Mouse (Mus musculus): ENCODE data around the gene Rgs6.

Gene Rgs6

DNA sequence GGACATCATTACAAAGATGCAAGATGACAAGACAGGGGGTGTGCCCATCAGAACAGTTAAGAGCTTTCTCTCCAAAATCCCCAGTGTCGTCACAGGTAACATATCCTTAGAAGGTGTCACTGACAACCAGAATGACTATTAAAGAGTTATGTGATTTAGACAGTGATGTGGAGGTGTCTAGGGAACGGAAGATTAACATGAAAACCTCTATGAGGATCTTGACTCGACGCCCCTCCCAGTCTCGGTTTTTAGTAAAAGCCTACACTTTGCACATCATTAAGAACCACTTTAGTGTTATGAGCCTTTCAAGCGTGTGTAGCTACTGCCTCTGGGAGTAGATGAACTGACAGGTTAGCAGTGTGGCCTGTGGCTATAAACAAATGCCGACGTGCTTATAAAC is 397.2 kb downstream of the Rgs6 start:
- no peak for DNase-seq

DNA sequence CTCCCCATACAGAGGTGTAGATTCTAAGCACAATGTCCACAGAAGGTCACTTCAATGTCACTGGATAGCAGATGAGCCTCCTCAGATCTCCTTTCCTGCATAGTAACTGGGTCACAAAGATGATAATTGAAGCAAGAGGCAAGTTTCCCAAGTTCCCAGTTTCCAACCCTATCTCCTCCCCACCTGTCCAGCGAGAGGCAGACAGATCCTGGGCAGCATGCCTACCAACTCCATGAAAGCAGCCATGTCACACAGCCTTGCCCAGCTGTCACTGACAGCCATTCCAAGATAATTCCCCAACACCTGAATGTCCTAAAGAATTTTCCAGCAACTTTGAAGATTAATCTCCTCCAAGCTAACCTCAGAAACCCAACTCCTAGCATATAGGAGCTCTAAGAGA is 399.6 kb downstream of the Rgs6 start:
- no peak for DNase-seq

DNA sequence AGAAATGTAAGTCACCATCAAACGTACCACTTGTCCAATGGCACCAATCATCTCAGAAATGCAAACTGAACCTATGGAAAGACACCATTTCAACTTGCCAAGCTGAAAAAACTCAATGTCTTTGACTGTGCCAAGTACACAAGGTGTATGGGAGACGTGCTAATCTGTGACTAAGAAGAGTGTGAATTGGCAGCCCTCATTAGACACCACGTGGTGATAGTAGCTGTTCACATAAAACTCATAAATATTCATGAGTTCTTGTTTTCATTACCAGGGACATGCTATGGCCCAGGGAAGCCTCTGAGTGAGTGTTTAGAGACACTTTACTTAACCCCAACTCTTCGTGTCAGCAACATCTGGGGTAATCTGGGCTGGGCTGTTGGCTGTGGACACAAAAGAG is 405.8 kb downstream of the Rgs6 start:
- no peak for DNase-seq

DNA sequence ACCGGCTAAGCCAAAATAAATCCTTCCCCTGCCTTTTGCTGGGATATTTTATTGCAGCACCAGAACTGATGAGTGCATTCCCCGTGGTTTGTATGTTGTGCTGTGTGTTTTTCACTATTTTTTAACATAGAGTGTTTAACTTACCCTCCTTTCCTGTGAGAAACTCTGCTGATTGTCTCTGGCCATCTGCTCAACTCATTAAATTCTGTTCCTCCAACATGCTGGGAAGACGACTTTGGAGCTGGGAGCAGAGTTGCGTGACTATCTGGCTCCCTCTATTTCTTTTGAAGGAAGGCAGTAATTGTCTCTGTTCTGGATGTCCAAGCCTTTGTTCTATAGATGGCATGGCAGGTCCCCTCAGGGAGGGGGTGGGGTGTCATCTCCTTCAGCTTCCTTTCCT is 408.7 kb downstream of the Rgs6 start:
- no peak for DNase-seq

DNA sequence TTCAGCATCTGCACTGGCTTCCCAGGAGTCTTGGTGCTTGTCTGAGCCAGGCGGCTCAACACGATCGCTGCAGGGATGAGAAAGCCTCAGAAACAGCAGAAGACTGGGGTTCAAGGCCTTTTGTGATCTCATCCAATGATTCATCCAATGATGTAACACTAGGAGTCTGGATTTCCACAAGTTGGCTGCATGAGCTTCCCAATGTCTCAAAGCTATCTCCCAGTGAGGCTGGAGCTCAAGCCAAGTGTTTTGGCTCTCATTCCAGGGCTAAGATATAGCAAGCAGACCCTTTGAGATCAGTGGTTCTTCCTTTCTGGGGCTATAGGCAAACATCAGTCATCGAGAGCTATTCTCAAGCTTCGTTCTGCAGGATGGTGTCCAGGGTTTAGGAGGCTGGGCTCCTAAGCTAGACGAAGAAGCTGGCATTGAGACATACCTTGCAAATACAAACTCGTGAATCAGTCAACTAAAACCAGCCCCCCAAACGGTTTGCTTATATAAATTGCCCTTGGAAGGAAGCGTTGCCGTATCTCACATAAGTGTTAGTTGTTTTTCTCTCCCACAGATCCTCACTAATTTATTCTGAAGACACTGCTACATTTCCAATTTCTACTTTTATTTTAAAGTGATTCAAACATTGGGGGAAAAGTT is 410.7 kb downstream of the Rgs6 start:
- no peak for DNase-seq

DNA sequence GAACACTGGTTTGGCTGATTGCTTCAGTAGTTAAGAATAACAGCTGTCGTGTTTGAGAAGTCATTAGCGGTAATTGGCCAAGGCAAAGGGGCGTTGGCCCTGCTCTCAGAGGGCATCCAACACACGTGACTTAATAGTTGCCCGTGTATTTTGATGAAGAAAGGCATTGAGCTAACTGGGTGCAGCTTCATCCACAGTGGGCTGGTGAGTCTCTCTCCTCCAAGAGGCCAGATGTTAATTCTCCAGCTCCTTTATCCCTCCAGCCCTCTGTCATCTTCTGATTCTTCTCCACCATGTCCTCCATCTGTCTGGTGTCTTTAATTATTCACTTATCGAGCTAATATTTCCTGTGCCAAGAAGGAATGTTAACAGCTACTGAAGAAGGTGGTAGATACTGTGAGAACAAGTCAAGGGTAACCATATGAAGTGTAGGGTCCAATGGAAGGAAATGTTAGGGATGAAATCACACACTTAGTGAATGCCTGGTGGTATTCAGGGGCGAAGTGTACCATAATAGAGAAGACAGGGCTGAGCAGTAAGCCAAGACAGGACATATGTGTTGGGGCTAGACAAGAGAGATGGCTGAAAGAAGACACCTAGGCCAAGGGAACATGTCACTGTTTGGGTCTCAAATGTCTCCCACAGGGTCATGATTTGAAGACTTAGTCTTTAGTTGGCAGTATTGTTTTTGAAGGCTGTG is 411.4 kb downstream of the Rgs6 start:
- no peak for DNase-seq

DNA sequence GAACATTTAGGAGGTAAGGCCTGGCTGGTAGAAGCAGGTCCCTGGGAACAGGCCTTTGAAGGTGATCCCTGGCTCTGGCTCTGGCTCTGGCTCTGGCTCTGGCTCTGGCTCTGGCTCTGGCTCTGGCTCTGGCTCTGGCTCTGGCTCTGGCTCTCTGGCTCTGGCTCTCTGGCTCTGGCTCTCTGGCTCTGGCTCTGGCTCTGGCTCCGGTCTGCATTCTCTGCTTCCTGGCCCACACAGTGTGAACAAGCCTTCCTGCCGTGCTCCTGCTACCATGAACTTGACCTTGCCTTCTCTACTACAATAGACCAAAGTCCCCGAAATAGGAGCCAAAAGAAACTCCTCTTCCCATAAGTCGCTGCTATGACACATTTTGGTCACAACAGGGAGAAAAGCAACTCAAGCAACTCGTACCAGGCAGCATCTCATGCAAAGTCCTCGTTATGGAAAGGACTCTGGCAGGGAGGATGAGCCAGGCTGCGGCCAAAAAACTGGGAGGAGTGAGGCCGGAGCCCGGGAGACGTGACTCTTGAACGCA is 412.0 kb downstream of the Rgs6 start:
- DNase-seq: no peak

DNA sequence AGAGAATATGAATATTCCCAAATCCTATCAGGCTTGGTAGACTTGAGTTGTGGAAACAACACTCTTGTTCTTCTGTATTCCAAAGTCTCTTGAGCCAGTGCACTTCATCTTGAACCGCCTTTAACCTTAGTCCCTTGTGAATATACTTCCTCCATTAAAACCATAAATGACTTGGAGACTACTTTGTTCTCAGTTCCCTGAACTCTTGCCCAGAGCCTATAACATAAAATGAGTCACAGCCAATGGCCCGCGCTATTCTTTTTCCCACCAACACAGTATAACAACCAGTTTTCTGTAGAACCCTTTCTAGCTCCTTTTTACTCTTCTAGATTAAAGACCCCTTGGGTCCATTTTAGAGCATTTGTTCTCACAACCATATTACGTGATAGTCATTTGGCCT is 412.9 kb downstream of the Rgs6 start:
- DNase-seq: no peak

DNA sequence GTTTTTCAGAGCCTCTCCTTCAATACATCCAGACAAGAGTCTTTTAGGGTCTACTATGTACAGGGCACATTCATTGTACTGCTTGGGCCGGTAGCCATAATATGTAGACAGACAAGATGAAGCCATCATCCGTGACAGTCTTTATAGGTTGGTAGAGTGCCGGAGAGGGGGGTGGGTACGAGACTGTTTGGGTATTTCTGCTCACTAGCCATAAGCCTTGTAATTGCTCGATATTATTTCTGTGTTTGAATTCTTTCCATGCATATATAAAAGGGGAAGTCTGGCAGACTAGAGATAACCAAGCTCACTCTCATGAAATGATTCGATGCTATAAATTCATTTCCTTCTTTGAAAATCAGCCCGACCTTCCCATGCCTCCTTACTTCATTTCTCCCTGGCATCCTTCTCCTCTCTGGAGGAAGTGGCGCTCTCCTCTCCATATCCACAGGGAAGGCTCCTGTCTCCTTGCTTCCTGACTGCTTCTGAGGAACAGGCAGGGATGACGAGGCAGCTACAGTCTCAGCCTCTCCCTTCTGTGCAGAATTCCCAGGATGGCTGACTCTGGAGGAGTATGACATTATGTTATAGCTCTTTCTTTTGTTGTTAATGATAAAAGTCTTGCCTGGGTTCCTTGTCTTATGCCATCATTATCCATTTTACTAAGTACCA is 416.1 kb downstream of the Rgs6 start:
- DNase-seq: no peak

DNA sequence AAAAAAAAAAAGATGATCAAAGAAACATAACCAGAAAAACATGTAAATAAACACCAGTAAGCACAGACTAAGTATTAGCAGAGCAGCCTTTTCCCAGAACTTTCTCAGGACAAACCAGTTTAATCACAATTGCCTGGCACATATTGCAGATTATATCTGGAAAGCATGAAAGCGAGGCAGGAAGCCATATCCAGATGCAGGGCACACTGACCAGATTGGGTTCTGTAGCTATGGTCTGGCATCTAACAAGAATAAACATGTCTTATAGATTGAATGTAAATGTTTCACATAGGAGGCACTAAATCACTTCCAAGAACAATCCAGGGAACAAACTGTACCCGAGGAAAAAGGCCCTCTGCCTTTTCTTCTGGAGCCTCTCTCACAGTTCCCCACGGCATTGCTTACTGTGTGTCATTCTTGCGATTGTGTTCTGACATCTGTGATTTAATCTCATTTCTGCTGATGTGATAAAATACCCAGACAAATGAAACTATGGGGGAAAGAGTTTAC is 423.0 kb downstream of the Rgs6 start:
- no peak for DNase-seq

DNA sequence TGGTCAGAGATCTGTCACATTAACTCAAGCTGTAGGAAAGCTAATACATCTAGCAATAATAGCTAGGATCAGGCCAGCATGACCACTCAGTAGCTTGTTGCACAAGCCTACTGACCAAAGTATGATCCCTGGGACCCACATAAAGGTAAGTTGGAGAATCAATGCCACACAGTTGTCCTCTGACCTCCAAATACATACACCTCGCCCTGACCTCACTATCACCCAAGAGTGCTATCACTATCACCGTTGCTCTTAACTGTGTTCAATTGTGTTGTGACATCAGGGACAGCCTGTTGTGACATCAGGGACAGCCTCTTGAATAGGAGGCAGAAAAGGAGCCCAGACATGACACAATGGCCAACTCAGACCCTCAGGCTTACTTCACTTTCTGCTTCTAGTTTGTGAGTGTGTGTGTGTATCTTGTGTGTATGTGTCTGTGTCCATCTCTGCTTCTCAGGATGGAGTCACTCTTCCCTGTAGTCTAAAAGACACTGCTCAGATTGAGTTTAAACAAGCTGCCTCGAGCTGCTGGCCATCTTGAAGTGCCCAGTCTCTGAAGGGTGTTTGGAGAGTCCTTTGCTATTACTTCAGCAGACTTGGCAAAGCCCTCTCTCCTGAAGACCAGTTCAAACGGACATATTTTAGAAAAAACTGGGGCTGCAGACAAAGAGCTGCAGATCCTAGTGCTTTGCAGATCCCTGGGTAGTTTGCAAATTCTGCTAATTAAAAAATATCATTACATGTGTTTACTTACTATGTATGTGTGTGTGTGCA is 426.0 kb downstream of the Rgs6 start:
- DNase-seq: no peak

DNA sequence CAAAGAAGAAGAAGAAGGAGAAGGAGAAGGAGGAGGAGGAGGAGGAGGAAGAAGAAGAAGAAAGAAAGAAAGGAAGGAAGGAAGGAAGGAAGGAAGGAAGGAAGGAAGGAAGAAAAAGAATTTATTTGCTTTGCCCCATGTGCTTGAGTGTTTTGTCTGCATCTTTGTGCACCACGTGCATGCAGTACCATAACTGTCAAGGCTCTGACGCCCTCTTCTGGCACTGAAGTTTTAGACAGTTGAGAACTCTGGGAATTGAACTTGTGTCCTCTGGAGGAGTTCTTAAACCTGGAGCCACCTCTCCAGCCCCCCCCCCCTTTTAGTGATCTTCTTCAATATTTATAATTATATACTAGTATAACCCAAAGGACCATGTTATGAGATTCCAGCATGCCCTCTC is 426.8 kb downstream of the Rgs6 start:
- peak; percentile 33 for DNase-seq

DNA sequence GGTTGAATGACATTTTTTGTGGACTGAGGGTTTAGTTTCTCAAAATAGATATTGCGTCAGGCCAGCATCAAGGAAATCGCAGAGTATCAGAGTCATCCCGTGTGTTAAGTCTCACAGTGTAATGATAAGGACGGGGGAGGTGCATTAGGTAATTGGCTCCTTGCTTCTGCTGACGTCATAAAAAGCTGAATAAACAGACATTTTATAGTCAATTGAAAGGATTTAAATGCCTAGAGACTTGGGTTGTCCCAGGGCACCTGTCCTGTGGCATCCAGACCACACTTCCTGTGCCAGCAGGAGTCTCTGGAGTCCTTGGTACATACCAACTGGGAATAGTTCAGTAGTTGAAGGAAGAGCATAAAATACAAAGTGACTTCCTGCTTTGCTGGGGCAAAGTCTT is 427.3 kb downstream of the Rgs6 start:
- no peak for DNase-seq

DNA sequence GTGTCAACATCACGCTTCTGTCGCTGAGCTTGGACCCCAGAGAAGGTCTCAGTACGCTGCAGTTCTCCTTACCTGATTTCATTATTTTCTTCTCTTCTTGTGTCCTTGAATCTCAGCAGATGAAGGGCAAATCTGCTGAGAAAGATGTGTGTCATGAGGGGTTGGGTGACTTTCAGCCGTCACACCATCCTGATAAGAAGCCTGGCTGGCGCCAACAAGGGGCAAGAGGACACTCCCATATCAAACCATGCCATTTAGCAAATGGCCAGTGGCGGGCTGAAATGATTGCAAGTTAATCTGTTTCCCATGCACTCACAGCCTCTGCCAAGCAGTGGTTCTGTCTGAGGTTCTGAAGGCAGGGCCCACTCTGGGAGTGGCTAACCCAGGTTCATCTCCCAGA is 428.4 kb downstream of the Rgs6 start:
- no peak for DNase-seq

DNA sequence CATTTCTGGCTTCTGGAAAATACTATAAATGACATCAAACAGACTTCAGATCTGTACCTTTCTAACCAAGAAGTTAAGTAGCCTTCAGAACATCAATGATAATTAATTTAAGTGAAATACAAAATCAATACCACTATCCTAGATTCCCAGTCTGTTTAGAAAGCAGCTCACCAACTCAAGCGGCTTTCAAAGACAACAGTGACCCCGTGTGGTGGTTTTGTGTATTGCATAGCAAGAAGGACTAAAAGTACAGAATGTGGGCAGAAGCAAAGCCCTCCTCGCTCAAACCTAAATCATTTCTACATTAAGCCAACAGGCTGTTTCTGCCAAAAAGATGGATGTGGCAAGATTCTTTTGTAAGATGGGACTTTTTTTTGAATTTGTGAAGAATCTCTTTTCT is 429.9 kb downstream of the Rgs6 start:
- DNase-seq: peak; percentile 85

DNA sequence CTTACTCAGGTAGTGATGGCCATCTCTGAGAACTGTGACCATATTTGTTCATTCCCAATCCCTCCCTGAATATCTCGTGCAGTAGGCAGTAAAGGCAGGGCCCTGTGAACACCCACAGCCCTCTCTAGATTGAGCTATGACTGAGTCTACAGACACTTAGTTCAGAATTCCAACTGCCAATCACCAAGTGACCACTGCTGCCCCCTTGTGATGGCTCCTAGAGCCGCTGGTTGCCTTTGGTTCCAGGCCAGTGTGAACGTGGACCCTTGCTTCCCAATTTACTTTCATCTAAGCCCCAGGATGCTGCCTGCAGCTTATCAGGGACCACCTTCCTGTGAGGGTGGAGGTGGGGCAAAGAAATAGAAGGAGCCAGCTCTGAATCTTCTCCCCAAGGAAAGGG is 438.9 kb downstream of the Rgs6 start:
- DNase-seq: no peak

DNA sequence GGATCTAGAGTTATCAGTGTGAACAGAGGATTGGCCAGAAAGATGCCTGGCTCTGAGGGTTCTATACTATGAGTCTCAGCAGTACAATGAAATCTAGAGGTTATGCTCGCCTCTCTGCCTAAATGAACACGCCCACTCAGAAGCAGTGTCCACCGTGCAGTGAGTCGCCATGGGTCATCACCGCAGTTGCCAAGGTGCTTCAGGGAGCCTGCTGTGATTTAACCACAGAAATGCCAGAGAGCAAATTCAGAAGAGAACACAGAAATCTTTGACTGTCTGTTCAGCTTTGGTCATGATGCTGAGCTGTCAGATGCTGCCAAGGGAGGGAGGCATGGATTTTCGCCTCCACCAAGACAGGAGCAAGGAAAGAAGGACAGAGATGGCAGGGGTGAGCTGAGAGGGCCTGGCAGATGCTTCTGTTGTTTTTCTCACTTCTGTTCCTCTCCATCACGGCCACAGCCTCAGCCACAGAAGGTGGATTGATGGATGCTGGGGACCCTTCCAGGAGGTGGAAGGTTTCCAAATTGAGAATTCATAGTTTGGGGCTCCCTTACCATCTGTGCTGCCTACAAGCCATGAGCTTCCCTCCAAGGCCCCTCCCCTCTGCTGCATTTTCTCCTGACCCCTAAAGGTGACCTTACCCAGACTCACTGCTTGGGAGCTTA is 445.2 kb downstream of the Rgs6 start:
- DNase-seq: no peak

DNA sequence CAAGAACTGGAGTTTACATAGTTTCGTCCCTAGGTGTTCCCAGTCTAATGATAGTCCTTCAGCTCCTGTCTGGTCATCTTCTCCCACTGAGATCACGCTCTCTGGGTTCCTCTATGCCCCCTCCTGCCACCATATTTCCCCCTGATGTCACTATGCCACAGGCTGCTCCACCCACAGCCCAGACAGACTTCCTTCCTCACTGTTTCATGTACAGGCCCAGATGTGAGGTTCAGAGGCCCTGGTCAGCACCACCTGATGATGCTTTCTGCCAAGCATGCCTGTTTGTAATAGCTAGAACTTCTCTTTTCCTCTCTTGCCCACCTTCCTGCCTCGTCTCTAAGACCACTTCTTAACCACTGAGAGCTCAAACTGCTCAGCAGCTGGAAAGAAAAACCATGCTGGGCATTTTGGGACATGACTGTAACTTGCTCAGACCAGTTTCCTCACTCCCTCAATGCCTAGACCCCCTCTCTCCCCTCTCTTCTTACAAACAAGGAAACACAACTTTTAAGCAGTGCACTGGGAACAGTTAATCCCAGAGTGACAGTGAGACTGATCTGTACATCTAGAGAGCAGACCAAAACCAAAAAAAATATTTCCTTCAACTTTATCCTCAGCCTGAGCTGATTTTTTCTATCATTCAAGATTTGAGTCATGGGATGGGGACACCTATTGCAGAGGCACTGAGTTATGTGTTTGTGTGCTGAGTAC is 446.9 kb downstream of the Rgs6 start:
- DNase-seq: no peak

DNA sequence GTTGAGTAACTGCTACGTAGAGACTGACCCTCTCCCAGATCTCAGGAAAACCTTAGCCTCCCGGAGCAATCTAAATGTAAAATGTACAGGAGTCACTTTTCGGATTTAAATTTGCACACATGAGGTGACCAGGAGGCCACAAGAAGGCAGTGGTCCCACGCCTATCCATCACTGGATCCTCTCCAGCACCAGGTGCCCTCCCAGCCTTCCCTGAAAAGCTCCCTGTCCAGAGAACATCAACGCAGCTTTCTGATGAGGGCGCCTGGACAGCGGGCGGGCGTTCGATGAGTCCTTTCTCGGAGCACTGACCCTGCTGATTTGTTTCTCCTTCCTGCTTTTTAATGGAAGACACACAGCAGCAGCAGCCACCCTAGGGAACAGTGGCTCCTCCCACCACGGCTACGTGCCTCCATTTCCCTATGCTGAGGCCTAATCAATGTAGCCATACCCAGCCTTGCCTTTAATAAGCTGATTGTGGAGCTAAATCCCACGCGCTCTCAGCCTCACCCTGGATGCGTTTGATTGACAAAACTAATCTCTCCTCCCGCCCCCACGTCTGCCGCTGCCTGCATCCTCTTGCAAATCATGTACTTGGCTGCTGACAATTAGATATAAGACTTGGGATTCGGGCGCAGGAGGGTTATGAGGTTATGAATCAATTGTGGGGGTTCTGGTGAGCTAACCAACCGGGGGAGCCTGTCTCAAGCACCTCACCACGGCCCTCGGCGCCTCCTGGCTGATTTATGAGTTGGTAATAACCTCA is 449.9 kb downstream of the Rgs6 start:
- DNase-seq: peak; percentile 32

DNA sequence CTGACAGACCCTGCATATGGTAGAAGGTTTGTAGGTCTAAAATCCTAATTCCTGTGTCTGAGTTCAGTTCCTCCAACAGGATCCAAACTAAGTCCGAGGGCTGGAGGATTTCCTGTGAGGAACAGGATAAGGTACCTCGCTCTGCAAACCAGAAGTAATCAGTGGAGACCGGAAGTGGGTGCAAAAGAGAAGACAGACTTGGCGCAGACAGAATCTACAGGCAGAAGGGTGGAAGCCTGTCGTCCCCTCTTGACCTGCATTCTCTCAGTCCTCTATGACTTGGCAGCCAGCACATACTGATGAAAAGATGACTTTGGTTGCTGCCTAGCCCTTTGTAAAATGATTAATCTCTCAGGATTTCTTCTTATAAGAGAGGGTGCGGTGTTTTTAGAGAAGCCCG is 450.7 kb downstream of the Rgs6 start:
- DNase-seq: no peak

DNA sequence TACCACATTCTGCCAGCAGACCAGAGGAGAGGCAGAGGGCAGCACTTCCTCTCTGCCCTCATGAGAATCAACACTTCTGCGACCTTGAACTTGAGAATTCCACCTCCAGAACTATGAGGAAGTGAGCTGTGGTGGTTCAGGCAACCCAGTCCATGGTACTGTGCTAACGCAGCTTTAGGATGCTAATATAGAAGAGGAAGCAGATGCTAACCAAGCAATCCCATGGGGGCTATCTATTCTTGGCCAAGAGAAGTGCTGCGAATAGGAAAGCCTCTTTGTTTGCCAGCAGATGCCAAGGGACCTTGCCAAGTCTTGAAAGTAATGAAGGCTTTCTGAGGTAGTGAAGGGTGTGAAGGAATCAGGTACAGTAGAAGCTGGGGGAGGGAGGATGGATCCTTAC is 451.8 kb downstream of the Rgs6 start:
- no peak for DNase-seq
